Mouse (Mus musculus): Measurements from ENCODE around the gene Atf4. TPM values are rescaled to one million over a fixed set of nuclear protein-coding genes. Genes with fewer than 3 reads are reported as not detected.
A peak's percentile ranks its signal among the peaks of the same experiment; 100 is the strongest.

Gene Atf4
- polyA plus RNA-seq, 1 experiment from 2014 or later = 150 TPM

- no peak for ATAC-seq (ENCODE audit: insufficient read depth, low FRiP score)
- peak within 1 kb of the TSS; percentile 91 for H3K4me2 ChIP-seq (ENCODE audit: low read depth, low read length)
- H3K27ac ChIP-seq (ENCODE audit: low read length) = no peak within 1 kb of the TSS
- H3K4me1 ChIP-seq (ENCODE audit: control insufficient read depth, insufficient read depth, low read length) = peaks cover 4% of the 10 kb centered on the region
- H3K9ac ChIP-seq (ENCODE audit: low read length) = peak within 1 kb of the TSS; percentile 35; the same call in 1 of the 2 replicates
- 1% methylated on average over 50 of the region's 50 CpGs for WGBS
- peaks cover 51% of the 10 kb centered on the region for H3K27me3 ChIP-seq (ENCODE audit: control insufficient read depth, insufficient read depth, low read length)
- H3K9me3 ChIP-seq (replicated peaks; ENCODE audit: control insufficient read depth, low read length) = no peaks in the 10 kb centered on the region
- peak within 1 kb of the TSS; percentile 49 for H3K4me3 ChIP-seq (replicated peaks; ENCODE audit: low read length)
- no peaks in the 10 kb centered on the region for H3K36me3 ChIP-seq (ENCODE audit: control insufficient read depth, insufficient read depth, low read length)
These were observed 31.9 kb downstream of the Atf4 start, which contains the start of gene Cacna1i for GRCm38 (mm10) chr15:80286851-80287415. Gene Cacna1i, plus strand, starts transcription at chr15:80287238.

DNA sequence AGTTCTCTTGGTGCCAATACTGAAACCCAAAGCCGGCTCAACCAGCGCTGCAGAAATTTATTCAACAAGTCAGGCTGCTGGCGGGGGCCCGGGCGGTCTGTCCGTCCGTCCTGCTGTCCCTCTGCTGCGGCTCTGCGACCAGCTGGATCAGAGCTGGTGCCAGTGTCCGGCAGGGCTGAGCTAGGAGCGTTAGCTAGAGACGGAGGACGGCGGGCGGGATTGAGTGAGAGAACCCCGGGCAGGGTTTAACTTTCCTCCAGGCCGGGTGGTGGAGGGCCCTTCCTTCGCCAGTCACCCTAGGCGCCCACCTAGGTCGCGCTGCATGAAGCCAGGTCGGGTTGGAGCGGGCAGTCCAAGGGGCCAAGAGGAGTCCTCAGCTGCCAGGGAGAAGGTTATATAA is 33.1 kb downstream of the Atf4 start:
- Histone ChIP-seq H3K9me3 (replicated peaks; ENCODE audit: control insufficient read depth, low read length) (no peaks in the 10 kb centered on the region), H3K27ac (ENCODE audit: low read length) (no peak overlapping the region), H3K36me3 (ENCODE audit: control insufficient read depth, insufficient read depth, low read length) (no peaks in the 10 kb centered on the region), H3K4me1 (ENCODE audit: control insufficient read depth, insufficient read depth, low read length) (peaks cover 4% of the 10 kb centered on the region), H3K4me3 (replicated peaks; ENCODE audit: low read length) (peak overlapping the region; percentile 49), H3K9ac (ENCODE audit: low read length) (no peak overlapping the region), H3K27me3 (ENCODE audit: control insufficient read depth, insufficient read depth, low read length) (peaks cover 51% of the 10 kb centered on the region), H3K4me2 (ENCODE audit: low read depth, low read length) (peak overlapping the region; percentile 91)
- WGBS = 4% methylated on average over 23 of the region's 23 CpGs
- no peak for ATAC-seq (ENCODE audit: insufficient read depth, low FRiP score)

DNA sequence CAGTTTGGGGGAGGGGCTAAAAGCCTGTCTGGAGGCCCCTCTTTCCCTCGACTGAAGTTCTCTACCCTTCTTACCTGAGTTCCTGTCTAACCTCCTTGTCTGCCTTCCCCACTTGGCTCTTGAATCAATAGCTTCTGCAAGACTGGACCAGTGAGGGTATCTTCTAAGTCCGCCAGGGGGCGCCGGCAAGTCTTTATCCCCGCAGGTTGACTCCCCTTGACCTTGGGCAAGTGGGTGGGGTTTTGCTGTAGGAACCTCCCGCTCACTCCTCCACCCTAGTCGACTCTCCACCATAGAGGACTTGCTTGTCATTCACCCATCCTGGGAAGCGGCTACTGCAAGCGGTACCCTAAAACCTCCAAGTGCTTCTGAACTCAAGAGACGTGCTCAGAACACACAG is 34.5 kb downstream of the Atf4 start:
- Histone ChIP-seq H3K4me3 (replicated peaks; ENCODE audit: low read length) (no peak overlapping the region), H3K27me3 (ENCODE audit: control insufficient read depth, insufficient read depth, low read length) (peaks cover 47% of the 10 kb centered on the region), H3K36me3 (ENCODE audit: control insufficient read depth, insufficient read depth, low read length) (no peaks in the 10 kb centered on the region), H3K9me3 (replicated peaks; ENCODE audit: control insufficient read depth, low read length) (no peaks in the 10 kb centered on the region), H3K9ac (ENCODE audit: low read length) (no peak overlapping the region), H3K4me2 (ENCODE audit: low read depth, low read length) (no peak overlapping the region), H3K27ac (ENCODE audit: low read length) (no peak overlapping the region), H3K4me1 (ENCODE audit: control insufficient read depth, insufficient read depth, low read length) (peaks cover 4% of the 10 kb centered on the region)
- peak; percentile 28; the same call in 1 of the 2 replicates for ATAC-seq (ENCODE audit: insufficient read depth, low FRiP score)
- WGBS = 10% methylated on average over 10 of the region's 10 CpGs

- no peaks in the 10 kb centered on the region for H3K36me3 ChIP-seq (ENCODE audit: control insufficient read depth, insufficient read depth, low read length)
- no peaks in the 10 kb centered on the region for H3K9me3 ChIP-seq (replicated peaks; ENCODE audit: control insufficient read depth, low read length)
- no peak overlapping the region for H3K4me2 ChIP-seq (ENCODE audit: low read depth, low read length)
- 90% methylated on average over 1 of the region's 1 CpGs for WGBS
- ATAC-seq (ENCODE audit: insufficient read depth, low FRiP score) = no peak
- no peaks in the 10 kb centered on the region for H3K4me1 ChIP-seq (ENCODE audit: control insufficient read depth, insufficient read depth, low read length)
- no peak overlapping the region for H3K4me3 ChIP-seq (replicated peaks; ENCODE audit: low read length)
- no peaks in the 10 kb centered on the region for H3K27me3 ChIP-seq (ENCODE audit: control insufficient read depth, insufficient read depth, low read length)
- no peak overlapping the region for H3K27ac ChIP-seq (ENCODE audit: low read length)
- no peak overlapping the region for H3K9ac ChIP-seq (ENCODE audit: low read length)
These were observed 42.2 kb downstream of the Atf4 start for GRCm38 (mm10) chr15:80297146-80297545.

- no peak overlapping the region for H3K4me2 ChIP-seq (ENCODE audit: low read depth, low read length)
- no peaks in the 10 kb centered on the region for H3K27me3 ChIP-seq (ENCODE audit: control insufficient read depth, insufficient read depth, low read length)
- 70% methylated on average over 14 of the region's 14 CpGs for WGBS
- H3K4me1 ChIP-seq (ENCODE audit: control insufficient read depth, insufficient read depth, low read length) = 0 out of 2 replicates have a peak, but pooled peaks cover 2% of the 10 kb centered on the region
- no peak; the same call in 1 of the 2 replicates for ATAC-seq (ENCODE audit: insufficient read depth, low FRiP score)
- H3K27ac ChIP-seq (ENCODE audit: low read length) = no peak overlapping the region
- no peaks in the 10 kb centered on the region for H3K36me3 ChIP-seq (ENCODE audit: control insufficient read depth, insufficient read depth, low read length)
- H3K9ac ChIP-seq (ENCODE audit: low read length) = no peak overlapping the region
- no peaks in the 10 kb centered on the region for H3K9me3 ChIP-seq (replicated peaks; ENCODE audit: control insufficient read depth, low read length)
- H3K4me3 ChIP-seq (replicated peaks; ENCODE audit: low read length) = no peak overlapping the region
These were observed 48.8 kb downstream of the Atf4 start for GRCm38 (mm10) chr15:80303779-80304178.

- H3K27ac ChIP-seq (ENCODE audit: low read length) = no peak overlapping the region
- H3K27me3 ChIP-seq (ENCODE audit: control insufficient read depth, insufficient read depth, low read length) = no peaks in the 10 kb centered on the region
- ATAC-seq (ENCODE audit: insufficient read depth, low FRiP score) = no peak
- no peak overlapping the region for H3K9ac ChIP-seq (ENCODE audit: low read length)
- no peak overlapping the region for H3K4me3 ChIP-seq (replicated peaks; ENCODE audit: low read length)
- 86% methylated on average over 12 of the region's 12 CpGs for WGBS
- no peak overlapping the region for H3K4me2 ChIP-seq (ENCODE audit: low read depth, low read length)
- no peaks in the 10 kb centered on the region for H3K9me3 ChIP-seq (replicated peaks; ENCODE audit: control insufficient read depth, low read length)
- no peaks in the 10 kb centered on the region for H3K36me3 ChIP-seq (ENCODE audit: control insufficient read depth, insufficient read depth, low read length)
- 0 out of 2 replicates have a peak, but pooled peaks cover 2% of the 10 kb centered on the region for H3K4me1 ChIP-seq (ENCODE audit: control insufficient read depth, insufficient read depth, low read length)
These were observed 49.2 kb downstream of the Atf4 start for GRCm38 (mm10) chr15:80304188-80304587.

- Histone ChIP-seq H3K9ac (ENCODE audit: low read length) (no peak overlapping the region), H3K36me3 (ENCODE audit: control insufficient read depth, insufficient read depth, low read length) (no peaks in the 10 kb centered on the region), H3K4me1 (ENCODE audit: control insufficient read depth, insufficient read depth, low read length) (0 out of 2 replicates have a peak, but pooled peaks cover 2% of the 10 kb centered on the region), H3K9me3 (replicated peaks; ENCODE audit: control insufficient read depth, low read length) (no peaks in the 10 kb centered on the region), H3K4me3 (replicated peaks; ENCODE audit: low read length) (no peak overlapping the region), H3K27me3 (ENCODE audit: control insufficient read depth, insufficient read depth, low read length) (no peaks in the 10 kb centered on the region), H3K4me2 (ENCODE audit: low read depth, low read length) (no peak overlapping the region), H3K27ac (ENCODE audit: low read length) (no peak overlapping the region)
- no peak for ATAC-seq (ENCODE audit: insufficient read depth, low FRiP score)
- 37% methylated on average over 8 of the region's 8 CpGs for WGBS
These were observed 51.2 kb downstream of the Atf4 start for GRCm38 (mm10) chr15:80306146-80306545.

Other genes with a start within 250 kb of the Atf4 start
- 2.9 and 3.4 TPM in 2 replicates for gene Pdgfb, start 240.2 kb upstream of the Atf4 start, polyA plus RNA-seq (2015; fragmentation: Nextera tagmentation; extraction: Ambion mirVana)
- gene Syngr1, start 163.8 kb upstream of the Atf4 start, polyA plus RNA-seq (2015; fragmentation: Nextera tagmentation; extraction: Ambion mirVana) = 43.1 and 55.2 TPM in 2 replicates
- gene Rpl3, start 163.3 kb upstream of the Atf4 start, polyA plus RNA-seq (2015; fragmentation: Nextera tagmentation; extraction: Ambion mirVana) = 835 and 1,068 TPM in 2 replicates
- gene Tab1, start 122.1 kb upstream of the Atf4 start, polyA plus RNA-seq (2015; fragmentation: Nextera tagmentation; extraction: Ambion mirVana) = 29.3 and 35.6 TPM in 2 replicates
- gene Mgat3, start 81.5 kb upstream of the Atf4 start, polyA plus RNA-seq (2015; fragmentation: Nextera tagmentation; extraction: Ambion mirVana) = 8.7 and 10.5 TPM in 2 replicates
- gene Mief1, start 21.2 kb upstream of the Atf4 start, polyA plus RNA-seq (2015; fragmentation: Nextera tagmentation; extraction: Ambion mirVana) = 29.3 and 30.4 TPM in 2 replicates
- gene AC140267.1, start 19.3 kb upstream of the Atf4 start, polyA plus RNA-seq (2015; fragmentation: Nextera tagmentation; extraction: Ambion mirVana) = 1.2 TPM in 1 of 2 replicates, not detected in the other
- gene Rps19bp1, start 9.1 kb downstream of the Atf4 start, polyA plus RNA-seq (2015; fragmentation: Nextera tagmentation; extraction: Ambion mirVana) = 37.7 and 51.1 TPM in 2 replicates
- gene Cacna1i, start 32.1 kb downstream of the Atf4 start, polyA plus RNA-seq (2015; fragmentation: Nextera tagmentation; extraction: Ambion mirVana) = not detected in 2 replicates